Mouse (Mus musculus): ENCODE data around the gene Emc4. TPM values are rescaled to one million over a fixed set of nuclear protein-coding genes. Genes with fewer than 3 reads are reported as not detected.

Emc4 gene
- total RNA-seq (2022), result 10 to 100 TPM; 66.5 to 73.6 (median 70.5) TPM

DNA sequence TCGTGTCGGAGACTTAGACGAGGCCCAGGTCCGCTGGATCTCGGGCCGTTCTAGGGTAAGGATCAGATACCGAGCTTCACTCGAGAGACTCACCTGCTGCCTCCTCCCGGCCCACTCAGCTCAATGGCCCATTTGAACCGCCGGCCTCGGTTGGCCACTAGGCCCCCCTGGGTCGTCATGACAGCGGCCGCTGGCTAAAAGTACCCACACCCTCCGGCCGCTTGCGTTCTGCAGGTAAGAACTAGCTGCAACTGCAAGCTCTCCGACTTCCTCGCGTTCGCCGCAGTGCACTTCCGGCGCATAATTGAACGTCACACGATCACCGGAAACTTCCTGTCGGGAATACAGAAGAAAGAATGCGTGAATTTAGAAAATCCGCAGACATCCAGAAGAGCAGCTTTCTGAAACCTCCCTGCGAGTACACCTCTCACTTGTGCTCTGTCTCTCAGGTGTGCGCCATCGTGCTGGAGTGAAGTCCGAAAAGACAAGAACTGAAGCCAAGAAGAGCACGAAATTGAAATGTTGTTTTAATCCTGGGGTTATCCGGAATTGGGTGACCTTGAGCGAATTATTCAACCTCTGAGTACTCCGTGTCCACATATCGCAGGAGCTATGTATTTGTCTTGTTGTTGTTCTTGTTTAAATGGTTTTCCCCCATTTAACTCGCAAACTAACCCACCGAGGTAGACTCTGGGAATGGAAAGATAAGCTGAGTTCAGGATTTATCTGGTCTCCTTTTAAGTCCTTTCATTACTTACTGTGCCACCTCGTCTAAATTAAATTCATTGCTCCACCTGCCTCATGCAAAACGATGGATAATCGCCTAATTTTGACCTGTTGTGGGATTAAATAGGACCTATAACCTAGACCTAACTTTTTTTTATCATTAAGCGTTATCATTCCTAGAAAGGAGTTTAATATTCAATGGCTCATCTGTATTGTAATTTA lies at the start of gene Emc4:
TSS of gene Emc4 (minus strand) at position 302 of the 948 bp plus-strand sequence.
- peak; percentile 91 for DNase-seq (ENCODE audit: low spot score)

GRCm38 (mm10) chr2:112407030-112407429 lies 39.2 kb upstream of the Emc4 start:
- no peak for DNase-seq (ENCODE audit: low spot score)

DNA sequence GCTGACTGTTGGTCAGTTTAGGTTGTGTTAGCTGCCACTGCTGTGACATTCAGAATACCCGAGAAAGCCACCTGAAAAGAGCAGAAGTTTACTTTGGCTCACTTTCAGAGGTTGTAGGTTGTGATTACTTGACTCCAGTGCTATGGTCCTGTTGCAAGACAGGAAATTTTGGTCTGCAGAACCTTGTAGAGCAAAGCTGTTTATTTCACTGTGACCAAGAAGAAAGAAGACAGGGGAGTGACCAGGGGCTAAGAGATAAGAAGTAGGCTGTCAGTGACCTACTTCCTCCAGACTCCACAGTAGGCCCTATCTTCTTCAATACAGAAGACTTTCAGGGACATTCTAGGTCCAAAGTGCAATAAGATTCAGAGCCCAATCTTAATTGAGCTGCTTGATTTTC lies 28.8 kb upstream of the Emc4 start:
- no peak for DNase-seq (ENCODE audit: low spot score)

DNA sequence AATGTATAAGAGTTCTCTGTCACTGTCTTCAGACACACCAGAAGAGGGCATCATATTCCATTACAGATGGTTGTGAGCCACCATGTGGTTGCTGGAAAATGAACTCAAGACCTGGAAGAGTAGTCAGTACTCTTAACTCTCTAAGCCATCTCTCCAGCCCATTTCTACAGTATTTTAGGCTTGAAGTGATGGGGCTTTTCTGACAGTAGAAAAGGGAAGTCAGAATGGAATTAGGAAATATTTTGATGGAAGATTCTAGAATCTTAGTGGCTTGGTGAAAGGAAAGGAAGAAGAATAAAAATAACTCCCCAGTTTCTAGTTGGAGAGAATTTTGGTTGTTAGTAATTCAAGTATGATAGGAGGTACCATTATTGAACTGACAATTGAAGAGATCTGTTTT lies 26.1 kb upstream of the Emc4 start:
- no peak for DNase-seq (ENCODE audit: low spot score)

DNA sequence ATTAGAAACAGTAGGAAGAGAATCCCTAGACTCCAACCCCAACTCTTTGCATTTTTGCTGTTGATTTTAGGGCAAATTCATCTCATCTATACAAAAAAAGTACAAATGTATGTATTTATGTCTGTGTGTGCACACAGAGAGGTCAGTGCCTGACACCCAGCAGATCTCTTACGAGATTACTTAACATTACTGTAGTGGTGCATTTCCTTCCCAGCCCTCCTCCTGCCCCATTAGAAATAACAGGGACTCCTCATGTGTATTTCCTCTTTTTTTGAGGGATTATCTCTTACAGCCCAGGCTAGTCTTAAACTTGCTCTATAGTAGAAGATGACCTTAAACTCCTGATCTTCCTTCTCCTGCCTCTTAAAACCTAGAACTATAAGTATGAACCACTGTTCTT lies 24.9 kb upstream of the Emc4 start:
- DNase-seq (ENCODE audit: low spot score), result no peak

DNA sequence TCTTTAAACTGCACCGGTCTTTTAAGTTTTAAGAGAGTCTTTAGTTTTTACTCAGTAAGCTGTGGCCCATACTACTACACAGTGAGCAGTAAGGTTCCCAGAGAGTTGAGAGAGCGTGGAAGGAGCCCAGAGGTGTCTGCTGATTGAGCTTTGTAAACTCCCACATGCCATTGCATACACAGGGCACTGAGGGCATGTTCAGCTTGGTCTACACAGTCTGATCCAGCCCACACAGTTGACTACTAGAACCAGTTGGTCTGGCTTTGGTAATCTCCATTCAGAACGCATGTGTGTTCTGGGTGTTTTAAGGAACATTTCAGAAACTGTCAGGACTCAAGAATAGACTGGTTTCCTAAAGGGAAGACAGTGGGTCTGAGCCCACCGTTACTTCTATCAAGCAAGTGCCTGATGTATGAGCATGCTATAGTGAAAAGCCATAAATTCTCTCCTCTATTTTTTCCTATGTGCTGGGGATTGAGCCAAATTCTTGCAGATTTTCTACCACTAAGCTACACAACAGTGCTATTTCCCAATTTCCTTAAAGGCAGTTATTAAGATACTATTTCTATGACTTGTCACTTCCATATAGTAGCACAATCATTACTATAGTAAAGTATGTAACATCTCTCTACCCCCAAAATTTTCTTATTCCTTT lies 23.6 kb upstream of the Emc4 start:
- no peak for DNase-seq (ENCODE audit: low spot score)

GRCm38 (mm10) chr2:112390843-112391242 lies 23.0 kb upstream of the Emc4 start:
- DNase-seq (ENCODE audit: low spot score), result no peak

- DNase-seq (ENCODE audit: low spot score), result no peak
Measured at GRCm38 (mm10) chr2:112381219-112381618, 13.4 kb upstream of the Emc4 start.

DNA sequence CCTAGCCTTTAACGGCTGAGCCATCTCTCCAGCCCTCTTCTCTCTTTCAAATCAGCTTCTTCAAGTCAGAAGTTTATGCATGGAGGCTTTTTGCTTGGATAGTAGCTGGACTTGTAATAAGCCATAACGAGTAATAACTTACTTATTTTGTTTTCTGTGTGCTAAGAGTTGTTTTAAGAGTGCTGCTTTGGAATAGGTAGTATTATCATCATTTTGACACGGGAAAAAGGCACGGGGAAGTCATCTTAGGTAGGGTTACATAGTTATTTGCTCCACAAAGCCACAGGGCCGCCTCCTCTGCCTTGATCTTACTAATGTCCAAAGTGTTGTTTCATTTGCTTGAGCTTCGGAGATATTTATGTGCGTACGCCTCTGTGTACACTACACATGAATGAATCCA lies 12.3 kb upstream of the Emc4 start:
- DNase-seq (ENCODE audit: low spot score), result no peak

DNA sequence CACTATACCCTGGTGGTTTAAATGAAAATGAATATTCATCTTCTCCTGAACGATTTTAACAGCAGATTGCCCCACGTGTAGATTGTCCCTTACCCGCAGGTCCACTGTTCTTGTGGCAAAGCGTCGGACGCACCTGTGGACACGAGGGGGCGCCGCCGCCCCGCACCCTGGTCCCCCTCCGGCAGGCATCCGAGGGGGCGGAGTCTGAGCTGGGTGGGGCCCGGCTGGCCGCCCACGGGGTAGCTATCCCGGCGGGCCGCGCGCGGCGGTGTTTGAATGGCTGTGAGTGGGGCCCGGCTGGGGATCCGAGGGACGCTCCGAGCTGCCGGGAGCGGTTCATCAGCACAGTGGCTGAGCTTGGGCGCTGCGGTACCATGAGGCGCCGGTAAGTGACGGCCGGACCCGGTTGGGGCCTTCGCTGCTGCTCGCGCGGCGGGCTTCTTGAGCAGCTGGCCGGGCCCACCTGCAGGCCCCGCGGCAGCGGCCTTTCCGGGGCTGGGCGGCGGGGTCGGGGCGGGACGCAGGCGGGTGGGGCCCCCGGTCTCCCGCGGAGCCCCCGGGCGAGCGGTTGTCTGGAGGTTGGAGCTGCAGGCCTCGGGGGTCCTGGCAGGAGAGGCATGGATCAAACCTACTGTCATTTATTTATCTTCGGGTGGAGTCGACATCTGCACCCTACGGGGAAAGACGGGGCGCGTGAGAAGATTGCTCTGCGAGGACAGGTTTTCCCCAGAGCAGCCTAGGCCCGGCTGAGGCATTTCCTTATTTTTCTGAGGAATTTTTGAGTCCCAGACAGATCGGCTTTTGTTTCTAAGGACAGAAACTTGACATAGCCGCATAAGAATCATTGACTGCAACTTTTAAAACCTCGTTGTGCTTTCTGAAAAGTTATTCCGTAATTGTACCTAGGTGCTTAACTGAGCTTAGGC lies 11.4 kb upstream of the Emc4 start, which contains the start of gene Katnbl1:
TSS of gene Katnbl1 (plus strand) at position 239 of the 926 bp plus-strand sequence.
- peak; percentile 90 for DNase-seq (ENCODE audit: low spot score)

DNA sequence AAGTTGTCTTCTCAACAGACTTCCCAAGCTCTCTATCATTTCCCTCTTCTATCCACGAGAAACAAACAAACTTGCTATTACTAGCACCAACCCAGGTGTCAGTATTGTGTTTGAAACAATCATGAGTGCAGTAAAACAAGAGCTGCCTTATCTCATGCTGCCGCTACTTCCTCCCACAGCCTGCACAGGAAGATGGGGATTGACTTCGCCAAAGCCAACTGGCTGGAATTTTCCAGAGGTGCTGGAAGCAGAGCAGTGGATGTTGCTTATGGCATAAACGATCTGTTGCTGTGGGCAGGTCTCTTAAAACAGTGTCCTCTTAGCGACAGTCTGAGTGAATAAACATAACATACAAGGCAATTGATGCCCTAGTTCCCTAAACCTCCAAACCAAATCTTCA lies 6.8 kb upstream of the Emc4 start:
- peak; percentile 55 for DNase-seq (ENCODE audit: low spot score)

- peak; percentile 27 for DNase-seq (ENCODE audit: low spot score)
Measured at GRCm38 (mm10) chr2:112373141-112373540, 5.3 kb upstream of the Emc4 start.

- peak; percentile 55 for DNase-seq (ENCODE audit: low spot score)
Measured at GRCm38 (mm10) chr2:112369941-112370340, 2.1 kb upstream of the Emc4 start.

GRCm38 (mm10) chr2:112367222-112367621 lies 605 bp downstream of the Emc4 start:
- no peak for DNase-seq (ENCODE audit: low spot score)

DNA sequence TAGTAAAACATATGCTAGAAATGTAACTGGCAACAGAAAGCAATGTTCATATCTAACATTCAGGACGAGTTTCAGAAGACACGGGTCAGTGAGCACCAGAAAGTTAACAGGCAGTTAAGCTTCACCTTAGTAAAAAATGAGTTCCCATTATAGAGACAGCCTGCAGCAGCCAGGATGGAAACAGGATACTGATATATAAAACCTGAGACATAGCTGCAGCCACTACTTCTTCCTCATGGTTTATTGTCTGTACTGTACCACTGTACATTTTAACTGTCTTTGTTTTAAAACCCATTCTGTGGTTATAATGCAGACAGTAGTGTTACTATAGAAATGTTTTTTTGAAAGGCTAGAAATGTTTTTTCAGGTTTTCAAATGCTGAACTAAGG lies 7.1 kb downstream of the Emc4 start:
- no peak for DNase-seq (ENCODE audit: low spot score)

GRCm38 (mm10) chr2:112360012-112360780 lies 7.6 kb downstream of the Emc4 start:
- DNase-seq (ENCODE audit: low spot score), result no peak

DNA sequence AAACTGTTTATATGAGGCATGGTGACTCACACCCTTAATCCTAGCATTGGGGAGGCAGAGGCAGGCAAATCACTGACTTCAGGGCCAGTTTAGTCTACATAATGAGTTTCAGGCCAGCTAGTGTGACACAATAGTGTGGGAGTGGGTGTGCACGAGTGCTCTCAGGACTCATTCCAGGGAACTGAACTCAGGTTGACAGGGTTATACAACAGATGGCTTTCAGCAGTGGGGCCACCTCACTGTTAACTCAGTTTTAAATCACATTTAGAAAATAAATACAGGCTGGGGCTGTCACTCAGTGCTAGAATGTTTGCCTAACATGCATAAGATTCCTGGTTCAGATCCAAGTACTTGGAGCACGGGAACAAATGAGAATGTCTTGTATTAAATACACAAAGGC lies 8.2 kb downstream of the Emc4 start:
- DNase-seq (ENCODE audit: low spot score), result no peak

GRCm38 (mm10) chr2:112353685-112354455 lies 14.0 kb downstream of the Emc4 start:
- no peak for DNase-seq (ENCODE audit: low spot score)

DNA sequence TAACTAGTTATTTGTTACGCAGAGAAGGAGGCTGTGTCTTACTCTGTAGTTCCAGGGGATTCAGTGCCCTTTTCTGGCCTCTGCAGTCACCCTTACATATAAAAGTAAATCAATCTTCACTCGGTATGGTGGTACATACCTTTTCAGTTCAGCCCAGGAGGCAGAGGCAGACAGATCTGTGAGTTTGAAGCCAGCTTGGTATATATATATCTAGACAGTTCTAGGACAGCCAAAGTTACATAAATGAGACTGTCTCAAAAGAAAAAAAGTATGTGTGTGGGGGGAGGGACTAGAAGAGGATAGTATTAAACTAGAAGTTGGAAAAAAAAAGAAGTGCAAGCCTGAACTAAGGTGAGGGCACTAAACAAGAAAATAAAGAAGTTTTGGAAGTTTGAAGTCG lies 19.6 kb downstream of the Emc4 start:
- no peak for DNase-seq (ENCODE audit: low spot score)

- DNase-seq (ENCODE audit: low spot score), result no peak
Measured at GRCm38 (mm10) chr2:112341117-112341516, 26.7 kb downstream of the Emc4 start.
